Mouse (Mus musculus): ENCODE data around the gene Smg7.
"Not testable (repeated sequence)": the region's sequence is repeated elsewhere in the genome, so short reads cannot be mapped to it uniquely, and the experiment has no call there.

Gene Smg7

DNA sequence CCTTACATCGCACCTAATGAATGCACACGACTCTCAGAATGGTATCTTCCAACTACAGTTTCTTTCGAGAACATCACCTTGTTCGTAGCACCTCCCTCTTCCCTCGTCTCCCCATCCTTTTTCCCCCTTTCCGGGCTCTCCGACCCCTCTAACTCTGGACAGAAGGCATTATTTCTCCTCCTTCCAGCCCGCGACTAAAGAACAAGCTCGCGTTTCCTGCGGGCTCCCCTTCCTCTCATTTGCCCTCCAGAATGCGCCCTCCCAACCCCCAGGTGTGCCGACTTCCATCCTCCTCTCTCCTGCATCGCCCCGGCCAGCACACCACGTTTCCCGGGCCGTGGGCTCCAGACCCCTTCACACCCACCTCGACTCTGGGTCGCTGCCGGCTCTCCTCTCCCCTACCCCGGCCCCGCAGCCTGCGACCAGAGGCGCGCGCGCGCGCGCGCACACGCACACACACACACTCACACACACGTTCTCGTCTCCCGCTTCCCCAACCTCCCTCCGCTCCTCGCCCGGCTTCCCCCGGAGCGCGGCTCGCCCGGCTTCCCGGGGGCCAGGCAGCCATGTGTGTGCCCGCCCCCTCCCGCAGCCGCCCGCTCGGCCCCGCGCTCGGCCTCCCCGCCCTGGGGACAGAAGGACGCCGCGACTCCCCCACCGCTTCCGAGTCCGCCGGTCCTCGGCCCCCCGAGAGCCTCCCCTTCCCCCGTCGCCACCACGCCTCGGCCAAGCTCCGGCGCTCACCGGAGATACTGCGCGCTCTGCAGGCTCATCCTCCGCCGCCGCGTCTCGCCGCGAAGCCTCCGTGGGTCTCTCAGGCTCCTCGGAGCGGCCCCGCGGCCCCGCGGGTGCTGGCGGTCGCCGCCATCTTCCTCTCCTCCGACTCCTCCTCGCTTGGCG lies at the start of gene Smg7:
Smg7 (minus strand) TSS at position 882 of the 900 bp plus-strand sequence.
- peak; percentile 37 for DNase-seq (ENCODE audit: low read depth, low spot score)

DNA sequence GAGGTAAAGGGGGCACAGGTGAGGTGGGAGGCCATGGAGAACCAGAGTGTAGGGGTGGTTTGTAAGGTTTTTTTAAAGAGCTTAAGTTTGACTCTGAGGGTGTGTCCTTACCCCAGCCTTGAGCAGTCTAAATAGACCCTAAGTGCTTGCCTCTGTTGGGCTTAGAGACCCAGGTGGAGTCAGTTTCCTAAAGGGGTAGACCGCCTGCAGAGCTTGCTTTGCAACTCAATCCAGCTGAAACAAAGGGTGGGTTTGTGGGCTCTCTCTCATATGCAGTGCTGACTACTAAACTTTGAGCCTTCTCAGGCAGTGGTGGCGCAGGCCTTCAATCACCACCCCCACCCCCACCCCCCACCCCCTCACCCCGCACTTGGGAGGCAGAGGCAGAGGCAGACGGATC lies 40.5 kb upstream of the Smg7 start:
- DNase-seq (ENCODE audit: low read depth, low spot score): no peak

DNA sequence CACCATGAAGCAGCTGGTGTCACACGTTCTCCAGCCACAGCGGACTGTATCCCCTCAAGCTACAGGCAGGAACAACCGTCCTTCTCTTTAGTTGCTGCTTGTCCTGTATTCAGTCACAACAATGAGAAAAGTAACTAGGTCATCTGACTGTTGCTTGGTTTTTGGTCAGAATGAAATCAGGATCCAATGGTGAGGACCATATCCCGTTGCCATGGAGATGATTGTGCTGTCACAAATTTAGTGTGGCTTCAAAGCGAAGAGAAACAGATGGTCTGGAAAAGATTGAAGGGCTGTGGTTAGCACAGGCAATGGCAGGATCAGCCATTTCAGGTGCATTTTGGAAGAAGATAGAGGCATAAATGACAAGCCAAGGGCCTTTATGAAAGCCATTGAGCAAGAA lies 33.9 kb upstream of the Smg7 start:
- no peak for DNase-seq (ENCODE audit: low read depth, low spot score)

DNA sequence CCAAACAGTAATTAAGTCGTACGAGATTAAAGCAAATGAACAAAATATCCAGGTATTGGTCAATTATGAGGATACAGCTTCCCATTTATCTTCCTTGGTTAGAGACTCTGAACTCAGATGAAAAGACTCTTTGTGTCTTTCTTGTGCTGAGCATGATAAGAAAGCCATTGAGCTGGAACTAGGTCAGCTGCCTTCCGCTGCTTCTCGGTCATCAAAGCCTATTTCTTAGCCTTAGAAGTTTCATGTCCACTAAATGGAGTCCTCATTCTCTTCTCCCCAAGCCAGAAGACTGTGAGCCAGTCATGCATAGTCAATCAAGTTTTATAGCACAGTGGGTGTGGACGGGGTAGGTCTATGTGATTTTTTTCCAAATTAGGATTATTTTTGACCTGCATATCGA lies 33.0 kb upstream of the Smg7 start:
- no peak for DNase-seq (ENCODE audit: low read depth, low spot score)

DNA sequence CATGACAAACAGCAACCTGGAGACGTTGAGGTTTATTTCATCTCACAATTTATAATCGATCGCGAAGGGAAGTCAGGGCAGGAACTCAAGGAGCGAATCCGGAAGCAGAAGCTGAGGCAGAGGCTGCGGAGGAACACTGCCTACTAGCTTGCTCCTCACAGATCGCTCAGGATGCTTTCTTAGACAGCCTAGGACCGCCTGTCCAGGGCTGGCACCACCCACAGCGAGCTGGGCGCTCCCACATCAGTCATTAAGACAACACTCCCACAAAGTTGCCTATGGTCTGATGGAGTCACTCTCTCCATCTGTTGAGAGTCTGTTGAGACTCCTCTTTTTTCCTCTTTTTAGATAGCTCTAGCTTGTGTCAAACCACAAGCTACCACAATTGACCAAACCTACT lies 31.5 kb upstream of the Smg7 start:
- DNase-seq (ENCODE audit: low read depth, low spot score): no peak

DNA sequence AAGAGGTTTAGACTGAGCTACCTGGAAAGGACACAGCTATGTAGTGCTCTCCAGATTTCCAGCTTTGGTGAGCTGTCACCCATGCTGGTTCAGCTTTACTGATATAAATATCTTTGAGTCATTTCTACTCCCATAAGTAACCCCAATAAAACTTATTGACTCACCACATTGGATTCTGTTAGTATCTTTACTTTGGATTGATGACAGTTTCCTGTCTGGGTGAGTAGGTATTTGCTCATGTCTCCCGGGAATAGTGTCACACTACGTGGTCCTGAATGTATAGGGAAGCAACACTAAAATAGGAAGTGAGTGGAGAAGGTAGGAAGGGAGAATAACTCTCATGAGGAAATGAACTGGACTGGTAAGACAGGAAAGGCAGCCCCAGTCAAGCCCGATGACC lies 19.3 kb upstream of the Smg7 start:
- peak; percentile 63 for DNase-seq (ENCODE audit: low read depth, low spot score)

DNA sequence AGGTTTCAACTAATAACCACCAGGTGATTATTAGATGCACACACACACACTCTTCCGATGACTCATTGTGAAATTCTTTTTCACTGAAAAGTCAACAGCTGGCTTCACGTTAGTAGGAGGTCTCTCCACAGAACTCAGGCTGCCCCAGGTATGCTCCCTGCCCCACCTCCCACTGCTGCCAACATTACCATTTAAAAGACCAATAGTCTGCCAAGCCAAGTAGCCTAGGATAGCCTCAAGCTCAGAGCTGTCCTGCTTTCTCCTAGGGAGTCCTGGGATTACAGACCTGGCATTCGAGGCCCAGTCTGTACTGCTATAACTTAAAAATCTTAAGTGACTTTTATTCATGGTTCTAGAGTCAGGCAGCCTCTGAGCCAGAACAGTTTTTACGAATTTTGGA lies 15.2 kb upstream of the Smg7 start:
- DNase-seq (ENCODE audit: low read depth, low spot score): no peak

DNA sequence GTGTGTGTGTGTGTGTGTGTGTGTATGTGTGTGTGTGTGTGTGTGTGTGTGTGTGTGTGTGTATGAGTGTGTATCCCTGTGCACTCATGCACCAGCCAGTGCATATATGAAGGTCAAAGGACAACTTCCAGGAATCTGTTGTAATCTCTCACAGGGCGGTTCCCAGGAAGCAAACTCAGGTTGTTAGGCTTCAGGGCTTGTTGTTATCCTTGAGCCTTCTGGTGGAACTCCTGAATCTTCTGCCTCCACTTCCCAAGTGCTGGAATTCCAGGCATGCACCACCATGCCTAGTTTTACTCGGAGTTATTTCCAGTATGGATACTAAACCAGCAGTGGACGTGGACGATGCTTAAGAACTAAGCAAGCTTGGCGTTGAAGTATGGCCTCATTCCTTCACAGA lies 14.5 kb upstream of the Smg7 start:
- DNase-seq (ENCODE audit: low read depth, low spot score): no peak

DNA sequence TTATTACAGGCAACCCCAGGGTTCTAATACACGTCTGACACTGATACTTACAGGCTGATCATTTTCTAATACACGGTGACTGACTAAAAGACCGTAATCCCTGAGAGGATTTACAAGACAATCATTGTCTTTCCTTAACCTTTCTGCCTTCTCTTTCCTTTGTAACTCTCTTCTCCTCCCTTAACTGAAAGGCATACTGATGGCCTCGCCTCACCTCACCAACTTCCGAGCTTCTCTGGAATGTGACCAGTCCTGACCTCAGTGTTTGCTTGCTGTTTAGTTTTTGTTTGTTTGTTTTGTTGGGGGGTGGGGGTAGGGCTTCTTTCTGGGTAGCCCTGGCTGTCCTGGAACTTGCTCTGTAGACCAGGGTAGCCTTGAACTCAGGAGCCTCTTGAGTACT lies 13.3 kb upstream of the Smg7 start:
- no peak for DNase-seq (ENCODE audit: low read depth, low spot score)

DNA sequence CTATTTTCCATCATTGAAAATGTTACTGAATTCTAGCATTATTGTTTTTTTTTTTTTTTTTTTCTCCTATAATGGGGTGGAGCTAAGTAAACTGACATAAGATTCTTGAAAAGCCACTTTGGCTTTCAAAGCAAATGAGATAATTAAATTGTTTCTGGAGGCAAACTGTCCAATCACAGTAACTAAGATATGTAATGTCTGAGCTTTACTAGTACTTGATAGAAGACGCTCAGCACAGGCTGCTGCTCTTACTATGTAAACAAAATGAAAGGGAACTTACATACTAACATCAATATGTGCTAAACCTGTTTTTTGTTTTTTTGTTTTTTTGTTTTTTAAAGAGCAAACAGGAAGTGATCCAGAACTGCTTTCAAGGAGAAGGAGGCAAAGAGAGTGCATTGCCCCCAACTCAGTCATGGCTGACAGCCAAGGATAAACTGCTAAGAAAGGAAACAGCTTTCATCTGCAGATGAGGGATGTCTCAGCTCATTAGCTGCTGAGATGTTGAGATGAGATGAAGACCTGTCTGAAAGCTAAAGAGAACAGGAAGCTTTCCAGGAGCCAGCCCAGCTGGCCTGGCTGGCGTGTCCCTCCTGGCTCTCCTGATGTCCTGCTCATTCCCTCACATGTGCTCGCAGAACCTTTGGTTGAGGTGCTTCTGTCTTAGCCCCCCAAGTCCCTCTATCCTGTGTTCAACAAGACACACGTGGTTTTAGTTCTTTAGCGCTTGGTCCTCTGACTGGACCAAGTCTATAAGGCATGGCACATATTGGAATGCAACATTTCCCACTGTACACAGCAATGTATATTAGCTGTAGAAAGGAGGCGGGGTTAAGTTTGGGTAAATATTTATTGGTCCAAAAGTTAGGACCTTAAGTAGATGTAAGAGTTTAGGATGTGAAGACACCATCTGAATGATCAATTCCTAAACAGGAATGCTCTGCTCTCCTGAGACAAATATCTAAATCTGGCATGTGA lies 11.3 kb upstream of the Smg7 start:
- no peak for DNase-seq (ENCODE audit: low read depth, low spot score)

DNA sequence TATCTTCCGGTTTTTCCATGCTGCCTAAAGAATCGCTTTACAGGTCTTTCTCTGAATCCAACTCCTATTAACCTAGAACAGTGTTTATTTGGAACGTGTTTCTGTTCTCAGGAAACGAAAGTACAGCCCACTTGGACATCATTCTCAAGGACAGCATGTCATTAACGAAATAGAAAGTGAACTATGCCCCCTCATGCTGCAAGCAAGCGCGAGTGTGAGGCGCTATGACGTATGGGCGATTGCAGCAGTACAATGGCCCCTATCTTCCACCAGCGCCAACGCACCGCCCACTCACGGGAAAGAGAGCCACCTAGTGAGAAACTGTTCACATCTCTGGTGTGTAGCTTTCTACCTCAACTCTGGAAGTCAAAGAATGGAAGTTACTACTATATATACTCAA lies 2.0 kb upstream of the Smg7 start:
- peak; percentile 95 for DNase-seq (ENCODE audit: low read depth, low spot score)

DNA sequence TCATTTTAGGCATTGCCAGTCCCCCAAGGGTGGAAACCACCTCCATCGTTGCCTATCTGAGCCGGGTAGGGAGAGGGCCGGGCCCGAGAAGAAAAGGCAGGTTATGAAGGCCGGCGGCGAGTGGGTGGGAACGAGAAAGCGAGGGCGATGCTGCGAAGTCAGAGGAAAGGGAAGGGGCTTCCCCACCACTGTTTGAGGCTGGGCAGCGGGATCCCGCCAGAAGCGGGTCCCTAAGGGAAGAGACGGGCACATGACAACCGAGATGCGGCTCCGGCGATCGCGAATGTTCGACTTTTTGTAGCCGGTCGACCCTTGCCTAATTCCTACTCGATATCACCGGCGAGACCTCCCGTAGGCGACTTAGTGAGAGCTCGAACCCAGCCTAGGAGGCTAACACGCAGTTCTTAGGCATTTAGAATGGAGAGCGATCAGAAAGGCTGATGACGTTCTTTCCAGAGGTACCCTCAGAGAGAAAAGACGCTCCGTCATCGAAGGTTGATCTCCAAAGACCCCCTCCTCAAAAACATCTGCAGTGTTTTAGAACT lies 1.2 kb upstream of the Smg7 start:
- peak; percentile 44 for DNase-seq (ENCODE audit: low read depth, low spot score)

DNA sequence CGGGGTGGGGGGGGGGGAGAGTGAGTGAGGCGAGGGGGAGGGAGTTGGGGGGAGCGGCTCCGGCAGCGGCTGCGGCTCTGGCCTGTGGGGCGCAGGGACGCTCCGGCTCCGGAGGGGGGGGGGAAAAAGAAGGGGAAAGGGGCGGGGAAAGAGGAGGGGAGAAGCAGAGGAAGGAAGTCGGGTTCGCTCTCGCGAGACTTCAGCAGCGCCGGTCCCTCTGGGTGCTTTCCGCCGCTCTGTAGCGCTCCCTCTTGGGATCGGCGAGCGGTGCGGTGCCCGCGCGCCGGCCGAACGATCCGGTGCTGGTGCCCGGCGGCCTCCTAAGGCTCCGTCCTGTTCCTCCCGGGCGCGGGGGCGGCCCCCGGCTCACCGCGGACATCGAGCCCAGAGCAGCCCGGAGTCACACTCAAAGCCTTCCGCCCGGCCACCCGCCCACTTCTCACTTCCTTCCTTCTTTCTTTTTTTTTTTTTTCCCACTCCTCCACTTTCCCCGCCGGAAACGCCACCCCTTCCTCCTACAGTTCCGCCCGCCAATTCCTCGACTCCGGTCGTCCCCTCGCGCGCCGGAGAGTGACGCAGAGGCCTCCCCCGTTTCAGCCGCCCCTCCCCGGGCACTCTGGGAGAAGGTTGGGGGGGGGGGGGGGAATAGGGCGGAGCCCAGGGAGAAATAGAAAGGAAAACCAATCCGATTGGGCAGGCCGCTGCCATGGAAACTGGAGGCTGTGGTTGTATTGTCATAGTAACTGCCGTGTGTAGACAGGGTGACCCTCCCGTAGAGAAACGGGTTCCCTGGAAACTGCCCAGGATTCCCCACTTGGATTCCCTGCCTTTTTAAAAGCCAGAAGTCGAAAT lies 445 bp upstream of the Smg7 start:
- peak; percentile 99 for DNase-seq (ENCODE audit: low read depth, low spot score)

DNA sequence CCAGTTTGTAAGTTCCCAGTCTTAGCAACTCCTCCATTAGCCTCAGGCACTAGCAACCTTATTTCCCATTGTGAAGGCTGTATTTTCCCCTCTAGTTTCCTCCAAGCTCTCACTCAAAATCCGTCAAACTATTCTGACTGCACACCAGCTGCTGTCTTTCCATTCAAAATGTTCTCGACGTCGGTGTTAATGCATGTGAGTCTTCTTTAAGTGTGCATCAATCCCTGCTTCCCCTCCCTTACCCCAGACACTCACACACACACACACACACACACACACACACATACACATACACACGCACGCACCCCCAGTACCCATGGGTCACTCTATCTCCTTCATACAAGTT lies 1.1 kb downstream of the Smg7 start:
- DNase-seq (ENCODE audit: low read depth, low spot score): peak; percentile 43

DNA sequence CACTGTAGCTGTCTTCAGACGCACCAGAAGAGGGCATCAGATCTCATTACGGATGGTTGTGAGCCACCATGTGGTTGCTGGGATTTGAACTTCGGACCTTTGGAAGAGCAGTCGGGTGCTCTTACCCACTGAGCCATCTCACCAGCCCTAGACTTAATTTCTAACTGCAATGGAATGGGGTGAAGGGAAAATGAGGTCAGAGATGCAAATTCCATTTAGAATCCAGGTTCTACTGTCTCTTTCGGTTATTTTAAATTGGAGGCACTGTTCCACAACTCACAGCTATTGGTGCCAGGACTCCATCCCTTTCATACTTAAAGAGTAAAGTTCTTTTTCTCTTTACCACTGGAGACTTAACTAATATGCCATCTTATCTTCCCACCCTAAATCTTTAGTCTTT lies 14.4 kb downstream of the Smg7 start:
- DNase-seq (ENCODE audit: low read depth, low spot score): not testable (repeated sequence)

DNA sequence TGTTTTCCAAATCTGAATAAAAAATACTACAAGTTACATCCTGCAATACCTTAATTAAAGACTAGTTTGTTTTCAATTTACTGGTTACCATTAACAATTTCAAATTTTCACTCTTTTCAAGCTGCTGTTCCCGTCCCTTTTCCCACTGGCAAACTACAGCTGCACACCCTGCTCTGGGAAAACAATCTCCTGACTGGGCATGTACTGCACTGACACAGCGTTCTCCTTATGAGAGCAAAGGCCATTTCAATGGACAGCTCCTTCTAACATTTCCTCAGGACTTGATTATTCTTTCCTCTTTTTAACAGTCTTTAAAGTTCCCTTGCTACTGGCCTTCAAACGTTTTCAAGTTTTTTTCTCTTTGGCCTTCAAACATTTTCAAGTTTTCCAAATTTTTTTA lies 31.4 kb downstream of the Smg7 start:
- no peak for DNase-seq (ENCODE audit: low read depth, low spot score)

DNA sequence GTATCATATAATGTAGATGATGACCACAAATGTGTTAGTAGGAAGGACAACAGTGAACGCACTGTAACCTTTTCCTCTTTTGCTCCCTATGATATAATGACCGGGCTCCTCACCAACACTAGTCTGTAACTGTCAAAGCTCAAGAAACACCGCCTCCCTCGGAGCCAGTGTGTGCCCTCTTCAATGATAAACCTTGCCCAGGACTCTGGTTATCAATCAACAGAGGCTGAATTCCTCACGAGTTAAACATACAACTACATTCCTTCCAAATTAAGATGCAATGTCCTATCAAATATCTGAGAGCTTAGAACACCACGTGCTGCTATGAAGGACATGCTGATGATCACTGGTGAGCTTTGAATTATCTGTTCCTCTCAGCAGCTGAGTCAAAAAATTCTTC lies 32.5 kb downstream of the Smg7 start:
- no peak for DNase-seq (ENCODE audit: low read depth, low spot score)

DNA sequence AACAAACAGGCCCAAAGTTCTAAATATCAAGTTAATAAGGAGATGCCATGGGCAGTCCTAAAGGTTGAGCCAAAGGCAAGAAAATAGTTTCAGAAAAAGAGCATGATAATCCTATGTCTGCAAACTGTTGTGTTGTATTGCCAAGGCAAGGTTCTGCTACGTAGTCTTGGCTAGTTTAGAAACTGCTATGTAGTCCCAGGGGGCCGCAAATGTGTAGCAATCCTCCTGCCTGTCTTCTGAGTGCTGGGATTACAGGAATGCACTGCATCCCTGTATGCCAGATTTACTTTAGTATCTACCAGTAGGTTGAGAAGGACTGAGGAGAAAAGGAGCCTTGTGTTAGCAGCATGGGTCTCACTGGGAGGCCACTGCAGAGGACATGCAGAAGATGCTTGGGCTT lies 55.6 kb downstream of the Smg7 start:
- DNase-seq (ENCODE audit: low read depth, low spot score): no peak

DNA sequence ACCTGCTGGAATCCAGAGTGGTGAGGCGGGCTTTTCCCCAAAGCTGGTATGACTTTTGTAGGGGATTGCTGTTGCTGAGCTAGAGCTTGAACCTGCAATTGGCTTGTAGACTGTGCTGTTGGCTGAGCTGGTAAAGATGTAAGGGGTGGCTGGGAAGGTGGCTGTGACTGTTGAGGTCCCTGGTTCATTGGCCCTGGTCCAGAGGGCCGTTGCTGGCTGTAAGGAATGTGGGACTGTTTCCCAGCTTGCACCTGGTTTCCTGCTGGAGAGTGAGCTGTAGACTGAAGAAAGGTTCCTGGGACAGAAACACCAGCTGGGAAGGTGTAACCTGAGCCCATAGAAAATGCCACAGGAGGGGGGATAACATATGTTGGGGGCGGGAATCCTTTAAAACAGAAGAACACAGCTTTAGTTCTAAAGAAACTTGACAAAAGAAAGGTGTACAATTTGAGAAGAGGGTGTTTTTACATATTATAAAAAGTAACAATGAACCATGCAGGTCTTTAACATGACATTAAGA lies 57.2 kb downstream of the Smg7 start:
- DNase-seq (ENCODE audit: low read depth, low spot score): no peak

DNA sequence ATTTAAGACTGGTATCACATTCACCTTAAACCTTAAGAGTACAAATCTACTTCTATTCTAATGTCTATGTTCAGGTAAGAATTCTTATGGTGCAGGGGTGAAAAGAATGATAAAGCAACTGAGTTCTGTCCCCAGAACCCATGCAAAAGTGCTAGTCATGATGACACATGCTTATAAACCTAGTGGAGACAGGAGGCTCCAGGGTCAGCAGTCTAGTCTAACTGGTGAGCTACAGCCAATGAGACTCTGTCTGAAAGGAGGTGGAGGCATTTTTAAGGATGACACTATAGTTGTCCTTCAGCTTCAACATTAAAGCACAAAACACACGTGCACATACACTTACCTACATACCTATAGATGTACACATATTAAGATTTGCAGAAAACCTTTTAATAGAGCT lies 57.8 kb downstream of the Smg7 start:
- DNase-seq (ENCODE audit: low read depth, low spot score): no peak

DNA sequence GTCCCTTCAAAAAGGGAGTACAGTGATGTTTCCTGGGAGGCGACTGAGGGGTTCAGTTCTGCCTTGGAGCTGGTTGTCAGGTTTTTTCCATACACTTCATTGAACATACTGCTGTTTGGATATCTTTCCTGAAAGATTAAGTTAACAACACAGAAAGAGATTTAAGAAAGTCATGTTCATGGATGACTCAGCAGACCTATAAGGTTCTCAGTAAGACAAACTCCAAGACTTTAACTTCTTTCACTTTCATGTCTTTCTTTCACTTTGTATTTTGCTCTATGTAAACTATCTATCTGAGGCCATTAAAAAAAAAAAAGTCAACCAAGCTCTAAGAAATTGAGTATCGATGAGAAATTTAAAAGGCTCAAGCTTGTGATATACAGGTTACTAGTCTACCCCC lies 61.4 kb downstream of the Smg7 start:
- no peak for DNase-seq (ENCODE audit: low read depth, low spot score)

All from 3T3-L1 (cell line).